ENCODE assay signal across 9 mouse cellular contexts in the genomic region with DNA sequence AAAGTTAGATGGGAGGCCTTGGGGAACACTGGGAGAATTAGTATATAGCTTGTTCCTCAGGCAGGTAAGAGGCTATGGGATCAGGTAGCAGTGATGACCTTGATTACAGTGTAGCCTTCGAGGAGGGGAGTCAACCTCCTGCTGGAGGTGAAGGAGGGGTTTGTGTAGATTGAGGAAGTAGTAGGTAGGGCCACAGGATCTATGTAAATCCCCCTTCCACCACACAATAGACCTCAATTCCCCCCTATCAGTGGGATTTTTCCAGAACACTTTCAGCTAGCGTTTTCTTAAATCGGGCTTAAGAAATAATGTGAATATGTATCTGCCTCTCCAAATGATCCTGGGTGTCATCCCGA. TPM values are rescaled to one million over a fixed set of nuclear protein-coding genes. Genes with fewer than 3 reads are reported as not detected.
DNase-seq lines count a peak whose midpoint lies in the region; ATAC-seq and TF ChIP-seq lines count a peak whose summit lies in the region.
"Had no signal": no experiment of that assay in that cellular context is flagged by ENCODE, and none has a peak within 500 bp of the region (broad histone marks: within the 10 kb centered on the region; RNA-seq: fewer than 3 reads in every experiment).

No protein-coding gene starts in this region.

- no peak for DNase-seq in heart, embryonic 10.5 days (ENCODE audit: low spot score)
- DNase-seq in heart, adult 11 months = no peak
- DNase-seq in adrenal gland, adult 18-20 months (ENCODE audit: low spot score in 2 of 2) = no peak
- no peak for DNase-seq in urinary bladder, postnatal 4 days (ENCODE audit: low spot score in 2 of 2)
- DNase-seq in cerebellum, adult 11 months = no peak

- H3ac ChIP-seq in C2C12 (ENCODE audit: control insufficient read depth, insufficient read length, low read depth) = peak overlapping the region; percentile 66

- WGBS in heart, embryonic 10.5 days = under 1% methylated on average over 4 of the region's 4 CpGs
- WGBS in forebrain, embryonic 12.5 days = 0% methylated on average over 4 of the region's 4 CpGs
- WGBS in liver, embryonic 12.5 days (ENCODE audit: insufficient replicate concordance) = under 1% methylated on average over 4 of the region's 4 CpGs

- H3K4me1 ChIP-seq in heart, embryonic 10.5 days = peaks cover 13% of the 10 kb centered on the region
- H3K4me1 ChIP-seq in forebrain, embryonic 12.5 days = peaks cover 15% of the 10 kb centered on the region
- peaks cover 40% of the 10 kb centered on the region for H3K4me1 ChIP-seq in liver, embryonic 12.5 days

- H3K79me2 ChIP-seq in C2C12 (ENCODE audit: control insufficient read depth, insufficient read depth) = no peaks in the 10 kb centered on the region

- peak overlapping the region; percentile 90 for H3K27ac ChIP-seq in heart, embryonic 10.5 days
- peak overlapping the region; percentile 95 for H3K27ac ChIP-seq in forebrain, embryonic 12.5 days
- peak overlapping the region; percentile 78 for H3K27ac ChIP-seq in liver, embryonic 12.5 days

- H3K4me2 ChIP-seq in forebrain, embryonic 12.5 days = peak overlapping the region; percentile 63
- peak overlapping the region; percentile 82 for H3K4me2 ChIP-seq in liver, embryonic 12.5 days

- H3K9me3 ChIP-seq in heart, embryonic 10.5 days = no peaks in the 10 kb centered on the region
- H3K9me3 ChIP-seq in forebrain, embryonic 12.5 days = no peaks in the 10 kb centered on the region
- no peaks in the 10 kb centered on the region for H3K9me3 ChIP-seq in liver, embryonic 12.5 days (replicated peaks)

- peak overlapping the region; percentile 66 for H3K9ac ChIP-seq in forebrain, embryonic 12.5 days
- peak overlapping the region; percentile 73 for H3K9ac ChIP-seq in liver, embryonic 12.5 days

- ATAC-seq in forebrain, embryonic 12.5 days (ENCODE audit: low FRiP score) = peak; percentile 34
- ATAC-seq in liver, embryonic 12.5 days = no peak

- TF ChIP-seq CTCF in C2C12 (IDR thresholded peaks at IDR 0.05; ENCODE audit: control insufficient read depth, insufficient read depth, insufficient read length) = no peak

- peaks cover 4% of the 10 kb centered on the region for H3K79me3 ChIP-seq in C2C12 (ENCODE audit: low read depth)

- peaks cover 18% of the 10 kb centered on the region for H3K36me3 ChIP-seq in heart, embryonic 10.5 days
- peaks cover under 1% of the 10 kb centered on the region for H3K36me3 ChIP-seq in C2C12 (ENCODE audit: control insufficient read depth, insufficient read depth)
- peaks cover 10% of the 10 kb centered on the region for H3K36me3 ChIP-seq in forebrain, embryonic 12.5 days (replicated peaks)
- peaks cover 16% of the 10 kb centered on the region for H3K36me3 ChIP-seq in liver, embryonic 12.5 days

- H3K4me3 ChIP-seq in heart, embryonic 10.5 days = peak overlapping the region; percentile 75
- H3K4me3 ChIP-seq in C2C12 (ENCODE audit: insufficient read depth, poor library complexity, severe bottlenecking) = peak overlapping the region; percentile 38
- peak overlapping the region; percentile 89 for H3K4me3 ChIP-seq in forebrain, embryonic 12.5 days (replicated peaks)
- peak overlapping the region; percentile 83 for H3K4me3 ChIP-seq in liver, embryonic 12.5 days

- no peaks in the 10 kb centered on the region for H3K27me3 ChIP-seq in heart, embryonic 10.5 days (ENCODE audit: insufficient read depth, poor library complexity, severe bottlenecking)
- no peaks in the 10 kb centered on the region for H3K27me3 ChIP-seq in C2C12 (ENCODE audit: control insufficient read depth, insufficient read depth, insufficient read length)
- H3K27me3 ChIP-seq in forebrain, embryonic 12.5 days = no peaks in the 10 kb centered on the region
- H3K27me3 ChIP-seq in liver, embryonic 12.5 days (replicated peaks) = no peaks in the 10 kb centered on the region

TF ChIP-seq in C2C12, 6 proteins besides CTCF, POLR2A, EP300 and RAD21:
- no peak for TF ChIP-seq USF1 (IDR thresholded peaks at IDR 0.05; ENCODE audit: low read depth)
- no peak for TF ChIP-seq FOSL1 (IDR thresholded peaks at IDR 0.05; ENCODE audit: insufficient read depth, low read length, poor library complexity, severe bottlenecking)
- no peak for TF ChIP-seq CEBPB (IDR thresholded peaks at IDR 0.05; ENCODE audit: low read depth)
- TF ChIP-seq MYOG (IDR thresholded peaks at IDR 0.05; ENCODE audit: control insufficient read depth, extremely low read depth, insufficient read length) = no peak
- TF ChIP-seq MAX (IDR thresholded peaks at IDR 0.05) = no peak
- TF ChIP-seq MYOD1 (IDR thresholded peaks at IDR 0.05; ENCODE audit: control insufficient read depth, insufficient read length, low read depth) = no peak

RNA-seq across cellular contexts. Expression of a gene that starts 0.6 kb away (rescaled TPM):
- polyA plus RNA-seq in heart, embryonic 10.5 days (2016; fragmentation: Nextera tagmentation; extraction: Ambion mirVana) = 22.4 and 22.9 TPM in 2 replicates
- 11.8 TPM for polyA plus RNA-seq in C2C12 (2012; fragmentation: generic; extraction: Trizol)
- 27.3 and 29.4 TPM in 2 replicates for polyA plus RNA-seq in forebrain, embryonic 12.5 days (2016; fragmentation: Nextera tagmentation; extraction: Ambion mirVana)
- polyA plus RNA-seq in liver, embryonic 12.5 days (2016; fragmentation: Nextera tagmentation; extraction: Ambion mirVana) = 36.7 and 37.4 TPM in 2 replicates
- 10 to 100 TPM; 56.8 to 71.5 TPM for total RNA-seq in adrenal gland, adult 18-20 months (2021)

RNA-seq across cellular contexts. Expression of a gene that starts 20.2 kb away (rescaled TPM):
- 3.4 and 3.9 TPM in 2 replicates for polyA plus RNA-seq in heart, embryonic 10.5 days (2016; fragmentation: Nextera tagmentation; extraction: Ambion mirVana)
- polyA plus RNA-seq in C2C12 (2012; fragmentation: generic; extraction: Trizol) = not detected
- polyA plus RNA-seq in forebrain, embryonic 12.5 days (2016; fragmentation: Nextera tagmentation; extraction: Ambion mirVana) = 2.8 and 3.2 TPM in 2 replicates
- polyA plus RNA-seq in liver, embryonic 12.5 days (2016; fragmentation: Nextera tagmentation; extraction: Ambion mirVana) = 1.3 and 1.5 TPM in 2 replicates
- total RNA-seq in adrenal gland, adult 18-20 months (2021) = under 1 TPM; 0.13 to 0.45 TPM
- polyA plus RNA-seq: CD4-positive, CD25-positive, alpha-beta regulatory T cell, adult 4 months had no signal

RNA-seq across cellular contexts. Expression of a gene that starts 30.0 kb away (rescaled TPM):
- not detected in 2 replicates for polyA plus RNA-seq in heart, embryonic 10.5 days (2016; fragmentation: Nextera tagmentation; extraction: Ambion mirVana)
- polyA plus RNA-seq in C2C12 (2012; fragmentation: generic; extraction: Trizol) = not detected
- not detected in 2 replicates for polyA plus RNA-seq in forebrain, embryonic 12.5 days (2016; fragmentation: Nextera tagmentation; extraction: Ambion mirVana)
- not detected in 2 replicates for polyA plus RNA-seq in liver, embryonic 12.5 days (2016; fragmentation: Nextera tagmentation; extraction: Ambion mirVana)
- total RNA-seq in adrenal gland, adult 18-20 months (2021) = not detected
- polyA plus RNA-seq: CD4-positive, CD25-positive, alpha-beta regulatory T cell, adult 4 months had no signal

RNA-seq across cellular contexts. Expression of a gene that starts 30.2 kb away (rescaled TPM):
- polyA plus RNA-seq in heart, embryonic 10.5 days (2016; fragmentation: Nextera tagmentation; extraction: Ambion mirVana) = not detected in 2 replicates
- polyA plus RNA-seq in C2C12 (2012; fragmentation: generic; extraction: Trizol) = not detected
- not detected in 2 replicates for polyA plus RNA-seq in forebrain, embryonic 12.5 days (2016; fragmentation: Nextera tagmentation; extraction: Ambion mirVana)
- polyA plus RNA-seq in liver, embryonic 12.5 days (2016; fragmentation: Nextera tagmentation; extraction: Ambion mirVana) = not detected in 2 replicates
- not detected for total RNA-seq in adrenal gland, adult 18-20 months (2021)
- polyA plus RNA-seq: CD4-positive, CD25-positive, alpha-beta regulatory T cell, adult 4 months had no signal

RNA-seq across cellular contexts. Expression of a gene that starts 52.6 kb away (rescaled TPM):
- 535 and 802 TPM in 2 replicates for polyA plus RNA-seq in heart, embryonic 10.5 days (2016; fragmentation: Nextera tagmentation; extraction: Ambion mirVana)
- polyA plus RNA-seq in C2C12 (2012; fragmentation: generic; extraction: Trizol) = 148 TPM
- polyA plus RNA-seq in forebrain, embryonic 12.5 days (2016; fragmentation: Nextera tagmentation; extraction: Ambion mirVana) = 1,836 and 1,849 TPM in 2 replicates
- 192 and 195 TPM in 2 replicates for polyA plus RNA-seq in liver, embryonic 12.5 days (2016; fragmentation: Nextera tagmentation; extraction: Ambion mirVana)
- total RNA-seq in adrenal gland, adult 18-20 months (2021) = 10 to 100 TPM; 29.3 to 30.4 TPM

Comparison
In these comparisons a context has a peak if more than half of its experiments do, and no peak if none do; other contexts are left out.
1. H3K4me3 ChIP-seq: peak in every context shown above with its lines; median percentile 89 in forebrain, embryonic 12.5 days; 83 in liver, embryonic 12.5 days; 75 in heart, embryonic 10.5 days; 38 in C2C12.